Mouse (Mus musculus): ENCODE data around the gene Tnn.

Tnn gene

GRCm38 (mm10) chr1:160043271-160043975, 110.0 kb downstream of the Tnn start:
- DNase-seq: peak in 1 of 2 experiments; percentile 11

GRCm38 (mm10) chr1:160042351-160042750, 111.0 kb downstream of the Tnn start:
- no peak for DNase-seq

- DNase-seq: no peak
Measured at GRCm38 (mm10) chr1:160041264-160041775, 112.1 kb downstream of the Tnn start.

- no peak for DNase-seq
Measured at GRCm38 (mm10) chr1:160039951-160040645, 113.3 kb downstream of the Tnn start.

- peak; percentile 40 to 57 for DNase-seq
Measured at GRCm38 (mm10) chr1:160036996-160037521, 116.3 kb downstream of the Tnn start.

GRCm38 (mm10) chr1:160035561-160035960, 117.8 kb downstream of the Tnn start:
- no peak for DNase-seq

Measured in kidney, postnatal 36 days (tissue).